Mouse (Mus musculus): ENCODE results near the gene Cntn2.

The Cntn2 gene

GRCm38 (mm10) chr1:132542762-132543306 is at the start of gene Cntn2:
Gene Cntn2, minus strand, starts transcription at chr1:132543256.
- DNase-seq, result peak; percentile 90

GRCm38 (mm10) chr1:132592145-132592544 is 49.1 kb upstream of the Cntn2 start:
- no peak for DNase-seq

DNA sequence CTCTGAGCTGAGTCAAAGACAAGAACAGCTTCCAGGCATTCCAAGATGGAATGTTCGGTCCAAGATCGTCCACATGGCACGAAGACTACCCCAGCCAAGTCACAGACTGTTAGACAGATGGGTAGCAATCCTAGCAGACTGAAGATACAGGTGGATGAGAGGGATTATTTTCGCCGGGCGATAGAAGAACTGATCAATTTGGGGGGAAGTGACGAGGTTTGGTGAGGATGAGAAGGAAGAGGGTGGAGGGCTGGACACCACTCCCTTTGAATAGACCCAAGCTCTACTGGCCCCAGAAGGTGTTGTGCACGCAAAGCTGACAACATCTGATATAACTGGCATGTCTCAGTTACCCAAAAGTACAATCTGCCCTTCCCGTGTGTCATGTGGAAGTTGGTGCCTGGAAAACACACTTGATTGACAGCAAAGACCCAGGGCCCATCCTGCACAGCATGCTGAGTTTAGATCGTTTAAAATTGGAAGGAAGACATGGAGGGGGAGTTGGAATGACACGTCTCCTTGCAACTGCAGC is 48.4 kb upstream of the Cntn2 start:
- peak; percentile 60 for DNase-seq

DNA sequence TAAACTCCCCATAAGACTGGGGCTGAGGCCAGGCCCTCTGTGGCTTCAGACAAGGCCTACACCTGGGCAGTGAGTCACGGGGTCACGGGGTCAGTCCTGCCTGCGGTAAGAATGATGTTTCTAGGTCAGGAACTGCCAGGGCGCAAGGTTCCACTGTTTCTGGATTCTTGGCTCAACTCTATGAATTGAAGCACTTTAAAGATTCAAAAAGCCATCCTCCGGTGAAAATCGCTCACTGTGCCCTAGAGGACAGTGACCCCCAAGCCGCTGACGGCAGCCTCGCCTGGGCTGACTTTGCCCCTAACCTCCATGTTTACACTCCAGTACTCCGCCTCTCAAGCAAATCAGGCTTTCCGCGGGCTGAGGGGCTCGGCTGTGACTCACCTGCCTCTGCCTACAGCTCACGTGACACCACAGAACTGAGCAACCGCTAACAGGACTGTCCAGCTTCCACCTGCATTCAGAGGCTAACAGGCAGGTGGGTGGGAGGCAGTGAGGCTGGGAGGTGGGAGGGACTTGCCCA is 43.7 kb upstream of the Cntn2 start:
- no peak for DNase-seq

GRCm38 (mm10) chr1:132585376-132585775 is 42.3 kb upstream of the Cntn2 start:
- DNase-seq, result no peak

- no peak for DNase-seq
These were observed 40.0 kb upstream of the Cntn2 start for GRCm38 (mm10) chr1:132582998-132583604.

GRCm38 (mm10) chr1:132581845-132582839 is 39.1 kb upstream of the Cntn2 start:
- no peak for DNase-seq

DNA sequence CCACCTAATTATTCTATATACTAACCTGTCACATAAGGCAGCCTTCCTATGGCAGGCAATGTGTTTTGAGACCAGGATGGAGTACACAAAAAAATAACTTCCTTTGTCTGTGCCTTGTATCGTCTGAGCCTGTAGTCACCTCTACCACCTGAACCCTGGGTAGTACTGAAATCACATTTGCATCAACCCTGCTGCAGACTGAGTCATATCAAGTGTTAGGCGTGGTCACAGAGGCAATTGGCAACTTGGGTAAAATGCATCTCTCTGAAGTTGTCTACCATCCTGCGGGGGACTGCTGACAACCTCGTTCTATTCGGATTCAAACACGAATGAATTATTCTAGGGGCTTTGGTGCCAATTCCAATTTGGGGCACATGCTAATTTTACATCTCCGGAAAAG is 37.0 kb upstream of the Cntn2 start:
- DNase-seq, result no peak

- peak; percentile 68 for DNase-seq
These were observed 33.8 kb upstream of the Cntn2 start for GRCm38 (mm10) chr1:132576845-132577244.

- DNase-seq, result peak; percentile 64
These were observed 29.8 kb upstream of the Cntn2 start for GRCm38 (mm10) chr1:132572851-132573250.

DNA sequence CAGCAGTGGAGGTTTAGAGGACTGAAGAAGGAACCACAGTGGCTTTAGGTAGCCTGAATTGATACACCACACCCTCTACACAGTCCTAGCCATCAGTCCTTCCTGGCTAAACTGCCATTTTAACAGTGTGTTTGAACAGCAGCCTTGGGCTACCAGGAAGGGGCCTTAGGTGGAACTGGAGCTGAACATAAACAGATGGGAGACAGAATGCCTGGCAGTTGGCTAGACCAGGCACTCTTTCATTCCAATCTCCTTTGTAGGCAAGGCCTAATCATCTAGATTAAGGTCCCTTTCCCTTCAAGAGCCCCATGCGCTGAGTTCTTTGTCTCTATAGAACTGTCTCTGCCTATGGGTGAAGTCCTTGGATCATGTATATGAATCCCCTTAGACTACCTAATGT is 28.6 kb upstream of the Cntn2 start:
- DNase-seq, result peak; percentile 40

DNA sequence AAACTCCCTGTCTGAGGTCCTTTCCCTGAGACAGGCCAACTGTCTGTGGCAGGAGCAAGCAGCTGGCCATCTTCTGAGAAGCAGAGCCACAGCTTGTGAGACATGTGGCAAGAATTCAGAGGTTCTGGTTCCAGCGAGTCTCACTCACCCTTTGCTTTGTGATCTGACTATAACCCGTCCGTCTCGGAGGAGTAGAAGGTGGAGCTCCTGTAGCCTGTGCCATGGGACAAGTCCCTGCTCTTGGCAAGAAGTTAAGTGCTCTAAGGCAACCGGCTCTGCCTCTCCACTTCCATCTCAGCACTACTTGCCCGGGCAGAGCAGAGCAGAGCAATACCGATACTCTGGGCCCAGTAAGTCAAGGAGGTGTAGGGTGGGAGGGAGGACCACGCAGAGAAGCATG is 27.9 kb upstream of the Cntn2 start:
- no peak for DNase-seq

DNA sequence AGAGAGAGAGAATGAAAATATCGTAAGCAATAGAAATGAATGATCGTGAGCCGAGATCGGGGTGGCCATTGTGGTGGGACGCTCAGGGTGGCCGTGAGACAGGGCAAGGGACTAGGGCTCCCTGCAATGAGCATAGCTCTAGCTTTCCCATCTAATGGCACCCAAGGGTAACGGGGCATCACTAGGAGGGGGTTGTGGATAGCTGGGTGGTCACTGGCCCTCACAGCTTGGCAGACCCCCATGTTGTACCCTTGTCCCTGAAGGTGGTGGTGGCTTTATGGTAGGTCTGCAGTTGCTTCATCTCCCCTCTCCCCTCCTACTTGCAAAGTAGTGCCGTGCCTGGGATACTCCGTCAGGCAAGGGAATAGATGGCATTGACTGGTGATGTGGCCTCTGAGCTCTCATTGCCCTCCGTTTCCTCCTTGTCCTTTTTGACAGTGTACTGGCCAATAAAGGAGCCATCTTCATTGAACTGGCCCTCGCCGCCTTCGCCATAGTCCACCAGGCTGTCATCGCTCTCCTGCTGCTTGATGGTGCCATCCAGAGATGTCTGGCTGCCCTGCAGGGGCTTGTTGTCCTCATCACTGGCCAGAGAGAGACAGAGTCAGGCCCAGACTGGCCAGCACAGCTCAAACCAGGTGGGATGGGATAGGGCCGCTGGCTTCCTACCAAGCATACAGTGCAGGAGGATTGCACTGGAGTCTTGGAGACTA is 27.2 kb upstream of the Cntn2 start:
- peak; percentile 76 for DNase-seq

- DNase-seq, result peak; percentile 95
These were observed 26.5 kb upstream of the Cntn2 start for GRCm38 (mm10) chr1:132569516-132569915.

DNA sequence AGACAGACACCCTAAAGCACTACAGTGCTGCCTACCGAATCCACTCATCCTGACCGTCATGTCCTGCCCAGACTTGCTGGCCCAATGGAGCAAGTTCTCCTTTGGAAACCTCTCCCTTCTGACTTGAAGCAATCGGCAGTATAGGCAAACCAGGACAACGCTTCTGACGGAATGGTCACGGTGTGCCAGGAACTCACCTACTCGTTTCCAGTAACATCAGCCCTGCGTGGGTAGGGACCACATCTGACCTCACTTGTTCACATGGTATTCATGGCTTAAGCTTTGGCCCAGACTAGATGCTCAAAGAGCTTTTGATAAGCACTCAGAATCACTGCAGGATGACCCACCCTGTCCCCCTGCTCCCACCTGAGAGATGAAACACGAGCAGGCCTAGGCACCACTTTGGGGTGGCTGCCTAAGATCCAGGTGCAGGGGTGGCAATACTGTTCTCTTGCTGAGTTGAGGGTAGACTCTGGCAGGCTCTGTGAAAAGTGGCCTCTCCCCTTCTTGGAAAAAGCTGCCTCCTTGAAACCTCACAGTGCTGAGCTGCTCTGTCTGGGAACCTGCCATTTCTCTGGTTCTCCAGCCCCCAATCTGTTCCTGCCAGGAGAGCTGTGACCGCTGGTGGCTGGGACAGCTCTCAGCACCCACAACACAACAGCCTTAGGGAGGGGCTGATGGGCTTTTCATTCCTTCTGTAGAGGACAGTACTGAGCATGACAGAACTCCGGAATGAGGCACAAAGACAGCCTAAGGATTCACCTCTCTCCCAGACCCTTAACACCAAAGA is 24.5 kb upstream of the Cntn2 start:
- no peak for DNase-seq

GRCm38 (mm10) chr1:132565766-132566165 is 22.7 kb upstream of the Cntn2 start:
- DNase-seq, result no peak

DNA sequence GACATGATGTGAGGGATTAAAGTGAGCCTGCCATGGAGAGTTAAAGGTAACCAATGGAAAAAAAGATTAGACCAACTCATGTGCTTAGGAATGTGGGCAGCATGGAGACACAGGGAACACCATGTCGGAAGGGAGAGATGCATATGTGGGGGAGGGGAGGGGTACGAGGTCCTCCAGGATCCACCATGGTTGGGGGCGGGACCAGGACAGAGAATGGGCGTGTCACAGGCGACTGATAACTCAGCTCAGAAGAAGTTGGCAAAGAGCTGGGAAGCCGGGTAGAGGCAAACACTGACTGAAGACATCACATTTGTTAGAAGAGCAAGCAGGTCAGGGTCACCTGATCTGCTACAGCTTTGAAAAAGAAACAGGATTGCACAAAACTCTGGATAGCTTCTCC is 21.9 kb upstream of the Cntn2 start:
- no peak for DNase-seq

DNA sequence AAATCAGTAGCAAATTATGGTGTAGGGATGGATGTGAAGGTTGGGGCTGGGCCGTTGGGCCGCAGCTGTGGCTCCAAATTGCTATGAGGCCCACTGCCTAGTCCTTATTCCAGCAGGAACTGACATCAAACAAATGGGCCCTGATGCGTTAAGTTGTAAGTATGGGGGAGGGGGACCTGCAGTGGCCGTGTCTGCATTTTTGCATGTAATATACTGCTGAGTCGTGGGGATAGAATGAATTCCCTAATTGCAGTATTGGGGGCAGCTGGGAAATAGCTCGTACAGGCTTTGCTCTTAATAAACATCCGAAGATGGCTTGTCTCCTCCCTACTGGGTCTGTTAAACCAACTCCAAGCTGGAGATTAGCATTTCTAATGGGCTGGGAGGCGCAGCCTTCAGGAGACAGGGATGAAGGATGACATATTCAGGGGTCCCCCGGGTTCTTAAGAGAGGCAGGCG is 19.3 kb upstream of the Cntn2 start:
- DNase-seq, result no peak

DNA sequence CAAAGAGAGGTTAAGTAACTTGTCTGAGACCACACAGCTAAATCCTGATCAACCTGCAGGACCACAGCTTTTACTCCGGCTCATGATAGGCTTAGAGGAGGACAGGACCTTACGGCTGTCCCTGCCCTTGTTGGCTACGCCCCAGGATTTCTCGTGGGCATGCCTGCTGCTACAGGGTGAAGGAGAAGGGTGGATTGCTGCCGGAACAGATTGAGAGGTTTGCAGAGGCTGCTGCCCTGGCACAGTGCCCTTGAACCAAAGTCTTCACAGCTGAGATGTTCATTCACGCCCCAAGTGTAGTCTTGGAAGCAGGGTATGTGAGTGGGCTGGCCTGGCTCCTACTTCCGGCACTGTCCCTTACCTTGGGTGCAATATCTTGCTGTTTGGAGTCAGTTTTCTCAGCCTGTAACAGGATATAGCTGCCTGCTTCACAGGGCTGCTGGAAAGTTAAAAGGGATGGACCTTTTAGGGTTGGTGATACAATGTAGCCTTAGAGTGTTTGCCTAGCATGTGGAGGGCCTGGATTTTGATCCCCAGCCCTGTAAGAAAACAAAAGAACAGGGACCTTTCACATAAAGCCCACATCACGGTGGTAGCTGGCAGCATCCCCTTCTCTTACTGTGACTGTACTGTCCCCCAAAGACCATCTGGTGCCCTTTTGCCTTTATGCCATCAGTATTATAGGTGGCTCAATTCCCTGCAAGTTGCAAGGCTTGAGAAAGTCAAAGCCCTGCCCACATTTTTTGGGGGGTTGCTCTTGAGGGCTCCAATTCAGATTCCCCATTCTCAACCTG is 18.0 kb upstream of the Cntn2 start:
- peak; percentile 77 for DNase-seq

GRCm38 (mm10) chr1:132559045-132559444 is 16.0 kb upstream of the Cntn2 start:
- no peak for DNase-seq

Data from cerebellum, adult 11-12 months (tissue).